Mouse (Mus musculus): ENCODE results near the gene Rpgr. TPM values are rescaled to one million over a fixed set of nuclear protein-coding genes. Genes with fewer than 3 reads are reported as not detected.

The Rpgr gene
- 10 to 100 TPM; 23.6 TPM for total RNA-seq (2021)

DNA sequence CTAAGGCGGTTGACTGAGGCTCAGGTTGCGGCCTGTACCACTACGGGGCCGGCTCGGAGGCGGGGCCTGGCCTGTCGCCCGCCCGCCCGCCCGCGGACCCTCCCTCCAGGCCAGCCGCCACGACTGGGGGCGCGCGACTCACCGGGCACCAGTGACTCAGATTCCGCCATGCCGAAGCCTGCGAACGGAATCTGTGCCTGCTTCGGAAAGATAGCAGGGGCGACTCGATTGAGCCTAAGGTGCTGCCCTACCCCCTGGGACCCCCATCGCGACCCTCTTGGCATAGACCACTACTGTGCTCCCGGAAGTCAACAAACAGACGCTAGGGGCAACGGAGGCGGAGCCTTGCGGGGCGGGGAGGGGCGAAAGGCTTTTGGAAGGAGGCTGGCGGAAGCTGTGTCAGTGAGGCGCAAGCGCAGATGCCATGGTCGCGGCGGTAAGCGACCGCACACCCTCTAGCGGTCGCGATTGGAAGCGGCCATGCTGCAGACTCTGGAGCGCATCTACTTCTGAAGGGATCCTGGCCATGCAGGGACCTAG, at the start of gene Rpgr:
TSS of gene Rpgr (minus strand) at position 511 of the 540 bp plus-strand sequence.
- intact Hi-C loops (cut with DNase I): no loop called here
- peak; percentile 76 to 94 for DNase-seq (ENCODE audit: extremely low spot score in 1 of 2, low spot score in 2 of 2)

DNA sequence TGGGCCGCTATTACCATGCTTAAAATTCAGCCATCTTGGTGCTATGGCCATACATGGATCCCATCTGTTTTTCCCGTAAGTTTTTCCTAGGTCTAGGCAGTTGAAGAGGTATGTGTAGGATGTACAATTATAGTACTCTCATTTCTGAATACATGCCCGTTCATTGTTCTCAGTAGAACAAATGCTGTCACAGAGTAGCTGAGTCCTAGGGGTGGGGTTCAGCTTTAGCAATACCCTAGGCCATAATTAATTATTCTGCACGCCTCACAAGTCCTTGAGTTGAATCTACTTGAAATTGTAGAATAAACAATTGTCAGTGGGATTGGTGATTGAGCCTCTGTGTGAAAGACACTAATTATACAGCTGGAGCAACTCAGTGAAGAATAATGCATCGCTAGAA, 41.5 kb upstream of the Rpgr start:
- no peak for DNase-seq (ENCODE audit: extremely low spot score in 1 of 2, low spot score in 2 of 2)
- intact Hi-C loops (cut with DNase I): no loop called here

DNA sequence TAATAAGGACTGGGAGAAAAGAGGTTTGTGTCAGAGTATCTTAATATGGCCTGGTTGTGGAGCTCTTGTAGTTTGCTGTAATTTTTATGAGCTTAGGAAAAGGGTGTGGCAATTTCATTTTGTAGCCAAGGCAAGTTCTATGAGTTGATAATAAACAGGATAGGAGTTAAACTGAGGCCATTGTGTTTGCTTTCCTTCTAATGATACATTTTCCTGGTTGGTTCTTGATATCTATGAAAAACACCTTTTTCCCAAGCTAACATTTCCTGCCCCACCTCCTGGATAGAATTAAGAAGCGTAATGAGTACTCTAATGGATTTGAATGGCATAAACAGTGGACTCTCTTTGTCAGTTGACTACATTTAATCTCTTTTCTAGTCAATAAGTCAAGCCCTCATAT, 41.1 kb upstream of the Rpgr start:
- no peak for DNase-seq (ENCODE audit: extremely low spot score in 1 of 2, low spot score in 2 of 2)
- intact Hi-C loops (cut with DNase I): no loop called here

DNA sequence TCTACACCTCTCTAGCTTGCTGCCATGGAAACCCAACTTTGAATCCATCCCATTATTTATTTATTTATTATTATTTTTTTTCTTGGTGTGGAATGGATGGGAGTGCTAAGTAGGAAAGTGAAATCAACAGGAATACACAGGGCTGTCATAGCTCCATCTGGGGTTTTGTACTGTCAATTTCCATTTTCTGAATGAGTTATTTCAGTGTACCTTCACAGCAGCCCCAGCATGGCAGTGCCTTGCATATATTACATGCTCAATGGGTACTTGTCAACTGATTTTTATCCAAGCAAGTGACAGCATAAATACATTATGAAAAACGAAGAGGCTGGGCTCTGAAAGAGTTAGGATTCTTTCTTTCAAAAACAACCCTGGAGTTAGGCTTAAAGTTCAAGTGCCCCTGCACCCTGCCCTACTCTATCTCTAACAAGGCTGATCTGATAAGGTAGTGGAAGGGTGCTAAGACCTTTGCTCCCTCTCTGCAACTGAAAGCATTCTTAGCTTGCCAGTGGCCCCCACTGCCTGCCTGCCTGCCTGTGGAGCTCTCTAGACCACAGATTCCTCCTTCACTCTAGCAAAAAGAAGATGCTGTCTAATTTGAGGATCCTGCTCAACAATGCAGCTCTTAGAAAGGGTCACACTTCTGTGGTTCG, 35.3 kb upstream of the Rpgr start, which contains the start of gene Otc:
TSS of gene Otc (plus strand) at position 454 of the 653 bp plus-strand sequence.
- no peak for DNase-seq (ENCODE audit: extremely low spot score in 1 of 2, low spot score in 2 of 2)
- intact Hi-C loops (cut with DNase I): no loop called here

DNA sequence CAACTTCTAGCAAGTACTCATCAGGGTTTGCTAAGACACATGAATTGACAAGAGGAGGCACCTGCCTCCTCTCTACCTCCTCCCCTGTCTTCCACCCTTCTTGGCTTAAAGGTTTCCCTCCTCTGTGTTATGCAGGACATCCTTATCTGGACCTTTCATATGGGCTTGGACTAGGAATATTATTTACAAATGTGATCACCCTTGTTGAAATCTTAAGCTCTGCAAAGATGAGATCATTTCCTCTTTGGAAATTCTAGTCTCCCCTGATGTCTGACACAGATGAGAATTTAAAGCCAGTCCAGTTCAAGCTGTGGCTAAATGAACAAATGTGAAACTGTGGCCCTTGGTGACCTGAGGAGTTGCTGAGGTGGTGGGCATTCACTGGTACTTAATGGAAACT, 34.6 kb upstream of the Rpgr start:
- intact Hi-C loops (cut with DNase I): no loop called here
- no peak for DNase-seq (ENCODE audit: extremely low spot score in 1 of 2, low spot score in 2 of 2)

DNA sequence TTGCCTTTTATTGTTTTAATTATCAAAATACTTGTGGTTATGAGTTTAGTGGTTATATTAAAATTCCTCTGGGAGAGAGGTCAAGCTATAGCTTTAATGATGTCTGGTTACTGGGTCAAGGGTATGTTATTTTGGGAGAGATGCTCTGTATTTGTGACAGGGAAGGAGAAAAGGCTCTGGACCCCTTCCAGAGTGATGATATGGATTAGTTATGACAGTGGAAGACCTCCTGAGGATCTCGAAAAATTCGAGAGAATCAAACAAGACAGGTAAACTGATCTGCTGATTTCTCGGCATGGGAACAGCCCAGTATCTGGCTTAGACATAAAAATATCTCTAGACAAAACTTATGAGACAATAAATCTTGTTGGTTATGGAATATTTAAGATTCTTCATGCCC, 27.2 kb upstream of the Rpgr start:
- no peak for DNase-seq (ENCODE audit: extremely low spot score in 1 of 2, low spot score in 2 of 2)
- intact Hi-C loops (cut with DNase I): no loop called here

DNA sequence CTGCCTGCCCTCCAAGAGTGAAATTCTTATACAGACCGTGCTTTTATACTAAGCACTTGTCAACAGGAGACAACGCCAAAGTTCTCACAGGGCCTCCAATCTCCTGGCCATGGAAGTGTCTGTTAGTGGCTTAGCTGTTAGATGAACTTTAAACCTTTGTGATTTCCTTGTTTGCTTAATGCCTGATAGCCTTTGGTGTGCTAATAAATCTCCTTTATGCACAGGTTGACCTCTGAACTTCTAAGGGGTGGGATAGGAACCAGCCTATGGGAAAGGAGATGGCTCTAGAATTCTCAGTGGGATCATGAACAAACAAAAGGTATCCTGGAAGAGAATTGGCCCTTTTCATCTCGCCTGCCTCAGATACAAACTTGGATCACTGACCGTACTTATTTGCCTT, 22.8 kb upstream of the Rpgr start:
- intact Hi-C loops (cut with DNase I): loop anchor here (10.0 kb wide), 1 partner anchor 215 kb away; no protein-coding TSS in a partner anchor
- DNase-seq (ENCODE audit: extremely low spot score in 1 of 2, low spot score in 2 of 2): no peak

DNA sequence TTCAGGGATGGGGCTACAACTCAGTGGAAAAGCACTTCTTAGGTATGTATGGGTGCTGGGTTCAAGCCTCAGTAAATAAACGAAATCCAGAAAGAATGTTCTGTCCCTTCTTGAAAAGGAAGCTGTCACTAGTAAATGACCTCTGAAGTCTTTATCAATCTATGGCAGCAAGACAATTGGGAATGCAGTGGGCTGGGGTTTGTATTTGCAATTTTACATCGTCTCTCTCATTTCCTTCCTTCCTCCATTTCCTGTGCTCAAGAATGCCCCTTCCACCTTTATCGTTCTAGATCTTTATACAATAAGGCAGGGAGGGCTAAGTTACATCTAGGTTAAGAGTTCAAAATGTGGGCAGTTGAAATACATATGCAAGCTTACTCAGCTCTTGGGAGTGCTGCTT, 17.9 kb upstream of the Rpgr start:
- DNase-seq (ENCODE audit: extremely low spot score in 1 of 2, low spot score in 2 of 2): no peak
- intact Hi-C loops (cut with DNase I): loop anchor here (10.0 kb wide), 1 partner anchor 220 kb away; no protein-coding TSS in a partner anchor

DNA sequence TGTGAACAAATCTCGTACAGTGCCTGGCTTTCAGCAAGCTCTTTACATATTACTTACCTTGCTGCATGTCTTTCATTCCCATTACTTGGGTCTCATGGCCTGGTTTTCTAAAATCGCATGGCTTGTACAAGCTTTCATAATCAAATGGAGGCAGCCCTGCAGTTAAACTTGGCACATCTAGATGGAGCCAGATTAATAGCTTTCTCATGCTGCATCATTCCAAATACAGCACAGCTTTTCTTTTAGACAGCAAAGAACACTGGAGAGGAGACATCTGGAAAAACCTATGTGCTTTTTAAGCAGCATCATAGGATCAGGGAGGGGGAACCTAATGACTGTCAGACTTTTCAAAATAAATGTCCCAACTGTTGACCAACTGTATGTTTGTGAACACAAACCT, 16.3 kb upstream of the Rpgr start:
- intact Hi-C loops (cut with DNase I): loop anchor here (10.0 kb wide), 1 partner anchor 222 kb away; no protein-coding TSS in a partner anchor
- DNase-seq (ENCODE audit: extremely low spot score in 1 of 2, low spot score in 2 of 2): no peak

DNA sequence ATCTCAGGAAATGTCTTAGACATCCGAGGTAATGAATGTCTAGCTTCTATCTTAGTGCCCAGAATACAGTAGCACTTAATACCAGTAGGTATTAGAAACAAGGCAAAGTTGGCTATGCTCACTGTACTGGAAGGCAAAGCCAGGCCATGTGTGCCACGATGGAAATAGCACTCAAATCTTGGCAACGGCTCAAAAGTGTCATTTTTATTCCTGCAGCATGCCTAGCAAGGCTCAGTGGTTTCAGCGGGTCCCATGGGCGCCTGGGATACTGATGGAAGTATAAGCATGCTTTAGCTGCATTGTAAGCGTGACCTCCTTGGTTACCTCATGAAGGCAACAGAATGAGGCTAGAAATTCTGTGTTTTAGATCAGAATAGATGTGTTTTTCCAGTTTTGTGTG, 2.6 kb upstream of the Rpgr start:
- no peak for DNase-seq (ENCODE audit: extremely low spot score in 1 of 2, low spot score in 2 of 2)
- intact Hi-C loops (cut with DNase I): no loop called here

DNA sequence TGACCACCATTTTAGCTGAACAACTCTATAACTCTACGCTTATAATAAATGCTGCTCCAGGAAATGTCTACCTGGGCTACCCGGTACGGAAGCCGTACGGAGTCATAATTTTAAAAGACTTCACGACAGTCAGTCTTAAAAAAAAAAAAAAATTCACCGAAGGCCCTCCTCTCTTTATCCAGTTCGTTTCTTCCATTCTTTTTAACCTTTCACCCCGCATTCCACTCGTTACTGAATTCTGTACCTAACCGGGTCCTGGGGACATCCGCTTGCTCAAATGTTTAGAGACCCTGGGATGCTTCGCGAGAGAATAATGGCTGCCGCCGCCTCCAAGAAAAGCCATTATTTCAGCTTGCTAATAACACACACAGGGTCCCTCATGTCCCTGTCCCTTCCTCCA, 748 bp downstream of the Rpgr start:
- peak in 1 of 2 experiments; percentile 7 for DNase-seq (ENCODE audit: extremely low spot score in 1 of 2, low spot score in 2 of 2)
- intact Hi-C loops (cut with DNase I): no loop called here

DNA sequence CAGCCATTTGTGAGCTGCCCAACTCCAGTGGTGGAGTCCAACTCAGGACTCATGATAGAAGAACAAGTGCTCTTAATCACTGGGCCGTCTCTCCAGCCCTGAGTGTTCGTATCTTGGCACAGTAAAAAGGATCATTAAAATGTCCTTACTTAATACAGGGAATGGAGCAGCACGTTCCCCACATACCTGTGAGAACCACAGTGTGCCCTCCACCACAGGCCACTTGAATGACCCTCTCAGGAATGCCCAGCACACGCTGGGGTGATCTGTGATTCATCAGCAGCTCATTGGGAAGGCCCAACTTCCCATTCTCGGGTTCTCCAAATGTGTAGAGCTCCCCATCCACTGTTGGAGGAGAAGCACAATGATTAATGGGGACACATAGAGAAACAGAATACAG, 10.8 kb downstream of the Rpgr start:
- intact Hi-C loops (cut with DNase I): no loop called here
- no peak for DNase-seq (ENCODE audit: extremely low spot score in 1 of 2, low spot score in 2 of 2)

DNA sequence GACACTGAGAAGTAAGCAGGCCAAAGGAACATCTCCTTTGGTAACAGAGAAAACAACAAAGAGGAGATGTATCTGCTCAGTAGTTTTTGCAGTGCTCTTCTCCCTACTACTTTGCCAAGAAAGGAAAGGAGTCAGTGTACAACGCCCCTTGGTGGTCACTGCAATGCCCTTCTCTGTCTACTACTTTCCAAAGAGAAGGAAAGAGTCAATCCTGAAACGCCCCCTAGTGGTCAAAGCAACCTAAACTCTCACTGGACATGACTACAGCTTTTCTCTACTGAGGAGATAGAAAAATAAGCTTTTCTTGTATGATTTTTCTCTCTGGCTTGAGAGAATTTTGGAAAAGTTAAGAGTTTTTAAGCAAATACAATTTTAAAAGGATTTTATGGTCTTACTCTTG, 15.4 kb downstream of the Rpgr start:
- peak; percentile 8 to 49 for DNase-seq (ENCODE audit: extremely low spot score in 1 of 2, low spot score in 2 of 2)
- intact Hi-C loops (cut with DNase I): no loop called here

DNA sequence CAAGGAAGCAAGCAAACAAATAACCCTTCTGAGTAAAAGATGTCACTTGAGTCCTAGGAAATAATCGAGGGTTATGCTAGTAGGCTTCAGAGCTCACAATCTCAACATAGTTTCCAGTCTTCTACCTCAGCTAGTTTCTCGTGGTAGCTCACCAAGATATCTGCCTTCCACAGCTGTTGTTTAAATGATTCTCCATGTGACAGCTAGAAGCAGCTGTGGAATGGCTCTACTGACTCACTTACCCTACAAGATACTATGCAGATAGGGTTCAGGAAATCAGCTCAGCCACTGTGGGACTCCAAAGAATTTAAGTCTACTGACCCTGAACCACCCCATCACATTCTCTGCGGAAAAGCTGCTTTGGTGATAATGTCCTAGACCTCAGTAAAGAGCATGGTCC, 64.3 kb downstream of the Rpgr start:
- intact Hi-C loops (cut with DNase I): no loop called here
- DNase-seq (ENCODE audit: extremely low spot score in 1 of 2, low spot score in 2 of 2): no peak

DNA sequence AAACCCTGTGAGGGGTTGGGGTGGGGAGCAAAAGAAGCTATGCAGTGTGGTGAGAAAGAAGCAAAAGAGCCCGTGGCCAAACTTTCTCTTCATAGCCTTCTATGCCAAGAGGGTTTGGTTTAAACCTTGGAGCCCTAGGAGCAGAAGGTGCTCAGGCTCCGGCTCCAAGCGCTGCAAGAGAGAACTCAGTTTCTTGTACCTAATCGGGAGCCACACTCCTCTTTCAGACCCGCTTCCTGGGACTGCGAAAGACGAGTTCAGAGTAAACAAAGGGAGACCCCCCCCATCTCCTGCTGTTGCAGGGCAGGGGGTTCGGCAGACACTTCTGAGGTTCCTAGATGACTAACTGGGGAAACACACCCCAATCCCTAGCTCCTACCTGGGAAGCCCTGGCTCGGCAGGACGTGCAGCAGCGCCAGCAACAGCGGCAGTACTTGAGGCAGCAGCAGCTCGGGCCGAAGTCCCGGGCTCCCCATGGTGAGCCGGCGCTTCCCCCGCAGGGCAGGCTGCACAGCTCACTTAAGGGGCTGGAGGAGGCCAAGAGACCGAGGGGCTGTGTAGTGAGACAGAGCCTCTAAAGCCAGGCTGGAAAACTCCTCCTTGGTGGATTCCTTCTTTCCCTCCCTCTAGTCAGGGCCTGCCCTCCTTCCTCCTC, 99.5 kb downstream of the Rpgr start, which contains the start of gene Srpx:
TSS of gene Srpx (minus strand) at position 645 of the 655 bp plus-strand sequence.
- peak in 1 of 2 experiments; percentile 25 for DNase-seq (ENCODE audit: extremely low spot score in 1 of 2, low spot score in 2 of 2)
- intact Hi-C loops (cut with DNase I): no loop called here

DNA sequence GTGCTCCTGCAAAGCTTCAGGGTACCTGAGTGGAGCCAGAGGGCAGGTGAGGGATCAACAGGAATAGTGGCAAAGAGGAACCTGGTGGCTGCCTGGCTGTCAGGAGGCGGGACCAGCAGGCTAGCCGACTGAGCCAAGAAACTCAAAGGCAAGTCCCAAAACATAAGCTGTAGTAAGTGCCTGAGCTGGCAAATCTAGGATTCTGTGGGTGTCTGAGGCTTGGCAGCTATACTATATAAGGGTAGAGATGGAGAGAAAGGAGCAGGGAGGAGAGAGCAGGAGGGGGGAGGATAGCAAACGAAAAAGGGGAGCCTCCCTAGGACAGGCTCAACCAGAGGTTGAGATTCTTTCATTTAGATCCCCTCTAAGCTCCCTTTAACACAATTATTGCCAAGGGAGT, 100.9 kb downstream of the Rpgr start:
- peak; percentile 8 to 16 for DNase-seq (ENCODE audit: extremely low spot score in 1 of 2, low spot score in 2 of 2)
- intact Hi-C loops (cut with DNase I): no loop called here

DNA sequence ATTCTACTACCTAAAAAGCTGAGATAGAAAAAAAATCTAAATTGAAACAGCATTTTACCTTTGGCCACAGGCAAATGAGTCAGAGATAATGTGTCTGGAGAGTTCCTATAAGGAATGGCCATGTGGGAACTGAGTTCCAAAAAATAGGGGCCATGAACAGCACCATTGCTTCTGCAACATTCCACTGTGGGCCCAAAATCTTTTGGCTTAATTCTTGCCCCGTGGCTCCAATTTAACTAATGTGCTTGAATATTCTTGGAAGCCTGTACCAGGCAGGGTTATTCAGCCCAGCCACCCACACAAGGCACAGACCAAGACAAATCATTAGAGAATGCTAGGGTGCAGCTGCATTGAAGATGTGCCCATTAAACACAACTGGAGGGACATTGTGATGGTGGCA, 106.0 kb downstream of the Rpgr start:
- intact Hi-C loops (cut with DNase I): no loop called here
- no peak for DNase-seq (ENCODE audit: extremely low spot score in 1 of 2, low spot score in 2 of 2)

DNA sequence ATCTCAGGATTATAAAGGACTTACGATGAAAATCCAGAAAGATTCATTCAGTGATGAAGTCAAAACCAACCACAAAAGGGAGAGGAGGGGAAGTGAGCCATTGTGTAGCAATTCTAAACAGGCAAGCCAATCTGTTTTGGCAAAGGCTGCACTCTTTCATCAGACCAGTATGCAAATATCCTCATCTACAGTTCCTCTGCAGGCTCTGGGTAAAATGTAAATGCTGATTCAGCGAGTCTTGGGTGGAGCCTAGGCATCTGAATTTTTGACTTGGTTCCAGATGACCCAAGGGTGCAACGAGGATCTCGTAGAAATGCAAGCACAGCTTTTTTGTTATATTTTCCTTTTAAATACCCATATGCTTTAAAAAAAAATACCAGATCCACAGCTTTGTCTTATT, 108.2 kb downstream of the Rpgr start:
- DNase-seq (ENCODE audit: extremely low spot score in 1 of 2, low spot score in 2 of 2): no peak
- intact Hi-C loops (cut with DNase I): no loop called here

DNA sequence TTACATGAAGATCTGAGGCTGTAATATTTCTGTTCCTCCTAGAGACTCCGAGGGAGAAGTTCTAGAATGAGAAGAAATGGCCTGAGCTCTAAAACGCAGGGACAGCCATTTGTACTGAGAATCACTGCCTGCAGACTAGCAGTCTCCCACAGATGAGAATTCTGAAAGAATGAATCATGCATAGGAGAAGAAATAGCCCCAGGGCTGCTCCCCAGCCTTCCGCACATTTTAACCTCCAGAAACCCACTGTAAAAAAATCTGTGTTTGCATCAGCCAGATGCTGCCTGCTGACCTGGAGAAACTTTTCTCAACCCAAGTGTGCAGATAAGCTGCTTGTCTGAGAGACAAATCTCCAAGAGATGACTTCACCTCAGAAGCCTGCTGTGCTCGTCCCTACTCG, 111.2 kb downstream of the Rpgr start:
- intact Hi-C loops (cut with DNase I): no loop called here
- no peak for DNase-seq (ENCODE audit: extremely low spot score in 1 of 2, low spot score in 2 of 2)

DNA sequence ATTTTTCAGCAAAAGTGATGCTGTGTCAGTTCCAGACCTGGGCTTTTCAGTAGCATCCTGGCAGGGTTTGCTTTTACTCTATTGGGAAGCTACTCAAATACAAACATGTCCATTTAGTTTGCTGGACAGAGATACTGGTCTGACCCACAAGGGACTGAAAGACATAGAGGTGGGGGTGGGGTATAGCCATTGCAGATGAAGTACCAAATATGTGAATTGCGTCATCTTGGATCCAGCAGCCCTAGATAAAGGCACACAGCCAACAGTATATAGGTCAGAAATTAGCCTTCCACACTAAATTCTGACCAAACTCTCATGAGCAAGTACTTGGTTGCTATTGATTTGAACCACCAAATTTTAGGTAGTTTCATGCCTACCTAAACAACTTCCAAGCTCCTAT, 114.0 kb downstream of the Rpgr start:
- DNase-seq (ENCODE audit: extremely low spot score in 1 of 2, low spot score in 2 of 2): no peak
- intact Hi-C loops (cut with DNase I): no loop called here

Data from left cerebral cortex, postnatal 10 days (tissue).